Mouse (Mus musculus): ENCODE data around the gene Lhfpl2. TPM values are rescaled to one million over a fixed set of nuclear protein-coding genes. Genes with fewer than 3 reads are reported as not detected.

Lhfpl2 gene
- total and polyA plus RNA-seq, 3 experiments: not detected

DNA sequence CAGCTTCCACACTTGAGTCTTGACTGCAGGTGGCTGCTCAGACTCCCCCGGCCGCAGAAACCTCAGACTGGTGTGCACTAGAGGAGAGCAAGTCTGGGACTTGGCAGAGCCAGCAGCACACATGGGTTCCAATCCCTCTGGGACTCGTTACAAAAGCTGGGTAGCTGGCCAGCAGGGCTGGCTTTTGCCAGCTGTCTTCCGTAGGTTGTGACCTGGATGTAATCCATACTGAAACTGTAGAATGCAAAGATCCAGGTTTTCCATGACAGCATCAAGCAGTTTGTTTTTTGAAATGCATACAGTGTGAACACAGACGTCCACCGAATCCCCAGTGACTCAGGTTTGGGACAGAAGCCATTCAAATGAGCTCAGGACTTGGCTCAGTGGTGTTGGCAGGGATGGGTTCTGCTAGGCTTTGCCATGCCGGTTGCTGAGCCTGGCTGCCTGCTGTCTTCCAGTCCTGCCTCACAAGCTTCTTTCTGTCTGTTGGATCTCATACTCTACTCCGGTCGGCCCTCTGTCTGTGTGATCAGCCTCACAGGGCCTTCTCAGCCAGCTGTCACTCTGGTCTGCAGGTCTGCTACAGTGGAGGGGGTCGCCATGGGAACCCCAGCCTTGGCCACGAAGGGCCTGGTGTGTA, 120.9 kb downstream of the Lhfpl2 start:
- H3K27ac ChIP-seq (ENCODE audit: insufficient read depth, low read depth): no peak overlapping the region
- no peak overlapping the region for H3K9ac ChIP-seq (ENCODE audit: insufficient read depth, low read depth)
- dilution Hi-C loops (cut with MboI; ENCODE audit: extremely low pct_ligation_motif_present, extremely low pct_unique_long_range_greater_than_20kb, low sequenced_read_pairs): no loop called here
- H3K9me3 ChIP-seq (replicated peaks; ENCODE audit: low read length): no peaks in the 10 kb centered on the region
- no peaks in the 10 kb centered on the region for H3K79me2 ChIP-seq (replicated peaks; ENCODE audit: control insufficient read depth, extremely low read depth, insufficient read depth, poor library complexity, severe bottlenecking)
- DNase-seq (ENCODE audit: extremely low read depth): no peak
- H3K36me3 ChIP-seq (replicated peaks in 1 of 2; ENCODE audit: control insufficient read depth in 1 of 2, insufficient read depth in 1 of 2, low read length in 1 of 2): no peaks in the 10 kb centered on the region
- H3K27me3 ChIP-seq (replicated peaks): no peaks in the 10 kb centered on the region
- no peak for TF ChIP-seq E2F4 (IDR thresholded peaks at IDR 0.05; ENCODE audit: insufficient replicate concordance, low read depth, low read length)
- no peak overlapping the region for H3K4me3 ChIP-seq (replicated peaks in 1 of 3; ENCODE audit: low read depth in 2 of 3, low read length in 2 of 3, poor library complexity in 1 of 3)
- in situ Hi-C loops (cut with MboI; ENCODE audit: low pct_ligation_motif_present, low pct_unique_long_range_greater_than_20kb, low sequenced_read_pairs): no loop called here
- H3K4me1 ChIP-seq (ENCODE audit: control insufficient read depth in 1 of 2, insufficient read depth in 2 of 2): no peaks in the 10 kb centered on the region
- H3K4me2 ChIP-seq (ENCODE audit: insufficient read depth, low read depth, poor library complexity, severe bottlenecking): no peak overlapping the region

DNA sequence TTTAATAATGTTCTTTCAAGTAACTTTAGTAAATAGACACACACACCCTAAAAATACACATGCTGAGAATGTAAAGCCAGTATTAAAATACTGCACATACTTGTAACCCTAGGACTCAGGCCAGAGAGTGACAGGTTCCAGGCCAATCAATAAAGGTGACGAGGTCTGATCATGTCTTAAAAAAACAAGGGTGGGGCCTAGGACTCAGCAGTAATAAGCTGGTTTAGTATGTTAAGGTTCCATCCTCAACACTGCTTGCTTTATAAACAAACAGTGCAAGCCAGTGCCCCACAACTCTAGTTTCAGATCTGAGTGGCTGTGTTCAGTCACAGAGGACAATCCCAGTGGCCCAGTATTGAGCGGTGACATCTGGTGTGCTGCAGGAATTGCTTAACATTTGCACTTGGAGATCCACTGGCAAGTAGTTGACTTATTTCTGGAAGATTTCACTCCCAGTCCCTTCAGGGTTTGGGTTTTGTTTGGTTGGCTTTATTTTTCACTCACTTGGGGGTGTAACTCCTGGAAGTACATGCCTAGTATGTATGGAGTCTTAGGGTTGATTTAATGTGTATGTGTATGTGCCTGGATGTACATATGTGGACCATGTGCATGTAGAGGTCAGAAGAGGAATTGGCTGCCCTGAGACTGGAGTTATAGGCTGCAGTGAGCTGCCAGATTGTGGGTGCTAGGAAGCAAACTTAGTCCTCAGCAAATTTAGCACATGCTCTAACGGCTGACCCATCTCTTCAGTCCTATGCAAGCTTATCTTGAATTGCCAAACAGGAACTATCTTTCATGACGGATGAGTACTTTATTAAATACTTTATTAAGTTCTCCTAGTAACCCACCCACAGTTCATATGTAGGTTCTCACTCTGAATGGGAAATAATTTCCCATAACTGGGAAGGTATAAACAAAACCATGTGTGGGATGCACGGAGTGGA, 123.2 kb downstream of the Lhfpl2 start:
- no peaks in the 10 kb centered on the region for H3K79me2 ChIP-seq (replicated peaks; ENCODE audit: control insufficient read depth, extremely low read depth, insufficient read depth, poor library complexity, severe bottlenecking)
- H3K27ac ChIP-seq (ENCODE audit: insufficient read depth, low read depth): no peak overlapping the region
- dilution Hi-C loops (cut with MboI; ENCODE audit: extremely low pct_ligation_motif_present, extremely low pct_unique_long_range_greater_than_20kb, low sequenced_read_pairs): no loop called here
- no peak overlapping the region for H3K4me2 ChIP-seq (ENCODE audit: insufficient read depth, low read depth, poor library complexity, severe bottlenecking)
- H3K27me3 ChIP-seq (replicated peaks): no peaks in the 10 kb centered on the region
- H3K9ac ChIP-seq (ENCODE audit: insufficient read depth, low read depth): no peak overlapping the region
- no peak overlapping the region for H3K4me3 ChIP-seq (replicated peaks in 1 of 3; ENCODE audit: low read depth in 2 of 3, low read length in 2 of 3, poor library complexity in 1 of 3)
- 0 out of 4 replicates have a peak, but pooled peaks cover 0 to 5% of the 10 kb centered on the region in 2 experiments for H3K4me1 ChIP-seq (ENCODE audit: control insufficient read depth in 1 of 2, insufficient read depth in 2 of 2)
- no peaks in the 10 kb centered on the region for H3K9me3 ChIP-seq (replicated peaks; ENCODE audit: low read length)
- in situ Hi-C loops (cut with MboI; ENCODE audit: low pct_ligation_motif_present, low pct_unique_long_range_greater_than_20kb, low sequenced_read_pairs): no loop called here
- TF ChIP-seq NRF1 (IDR thresholded peaks at IDR 0.05; ENCODE audit: low read depth, low read length): no peak
- TF ChIP-seq UBTF (IDR thresholded peaks at IDR 0.05; ENCODE audit: low read depth, low read length): no peak
- TF ChIP-seq MAFK (IDR thresholded peaks at IDR 0.05; ENCODE audit: insufficient replicate concordance, low read length): no peak
- no peak for TF ChIP-seq E2F4 (IDR thresholded peaks at IDR 0.05; ENCODE audit: insufficient replicate concordance, low read depth, low read length)
- TF ChIP-seq HCFC1 (IDR thresholded peaks at IDR 0.05; ENCODE audit: low read depth, low read length): no peak
- TF ChIP-seq ZC3H11A (IDR thresholded peaks at IDR 0.05; ENCODE audit: low read depth, low read length): no peak
- TF ChIP-seq USF1 (IDR thresholded peaks at IDR 0.05; ENCODE audit: low read depth, low read length): no peak
- no peak for TF ChIP-seq PAX5 (IDR thresholded peaks at IDR 0.05; ENCODE audit: low read length)
- no peak for TF ChIP-seq ZMIZ1 (IDR thresholded peaks at IDR 0.05; ENCODE audit: low read depth, low read length)
- no peak for TF ChIP-seq IRF4 (IDR thresholded peaks at IDR 0.05; ENCODE audit: low read depth, low read length)
- no peak for TF ChIP-seq ETS1 (conservative IDR thresholded peaks at IDR 0.05; ENCODE audit: low read depth, low read length)
- TF ChIP-seq ZNF384 (IDR thresholded peaks at IDR 0.05; ENCODE audit: low read depth, low read length): no peak
- no peak for TF ChIP-seq EP300 (IDR thresholded peaks at IDR 0.05; ENCODE audit: low read length)
- TF ChIP-seq TCF12 (IDR thresholded peaks at IDR 0.05; ENCODE audit: low read depth, low read length): no peak
- TF ChIP-seq SIN3A (IDR thresholded peaks at IDR 0.05; ENCODE audit: low read length): no peak
- no peak for TF ChIP-seq MEF2A (IDR thresholded peaks at IDR 0.05; ENCODE audit: borderline replicate concordance, low read depth, low read length)
- TF ChIP-seq MXI1 (IDR thresholded peaks at IDR 0.05; ENCODE audit: low read depth, low read length): no peak
- TF ChIP-seq GABPA (IDR thresholded peaks at IDR 0.05; ENCODE audit: insufficient replicate concordance, low read depth, low read length): no peak
- no peak for TF ChIP-seq MAX (IDR thresholded peaks at IDR 0.05; ENCODE audit: low read length)
- TF ChIP-seq ELF1 (IDR thresholded peaks at IDR 0.05; ENCODE audit: low read depth, low read length): no peak
- H3K36me3 ChIP-seq (replicated peaks in 1 of 2; ENCODE audit: control insufficient read depth in 1 of 2, insufficient read depth in 1 of 2, low read length in 1 of 2): no peaks in the 10 kb centered on the region
- DNase-seq (ENCODE audit: extremely low read depth): no peak
